Mouse (Mus musculus): Measurements from ENCODE around the gene Acbd3.
A peak's percentile ranks its signal among the peaks of the same experiment; 100 is the strongest.

The Acbd3 gene

DNA sequence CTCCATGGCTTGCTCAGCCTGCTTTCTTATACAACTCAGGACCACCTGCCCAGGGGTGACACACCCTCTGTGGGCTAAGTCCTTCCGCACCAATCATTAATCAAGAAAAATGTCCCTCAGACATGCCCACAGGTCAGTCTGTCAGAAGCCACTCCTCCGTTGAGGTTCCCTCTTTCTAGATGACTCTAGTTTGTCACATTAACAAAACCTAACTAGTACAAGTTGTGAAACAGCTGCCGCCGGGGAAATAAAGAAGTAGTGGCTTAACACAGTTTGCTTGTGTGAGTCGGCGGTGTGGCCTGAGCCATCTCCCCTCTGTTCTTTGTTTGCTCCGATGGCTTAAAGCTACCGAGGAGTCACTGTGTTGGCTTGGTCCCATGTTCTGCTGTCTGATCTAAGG lies 36.8 kb downstream of the Acbd3 start:
- DNase-seq: no peak

DNA sequence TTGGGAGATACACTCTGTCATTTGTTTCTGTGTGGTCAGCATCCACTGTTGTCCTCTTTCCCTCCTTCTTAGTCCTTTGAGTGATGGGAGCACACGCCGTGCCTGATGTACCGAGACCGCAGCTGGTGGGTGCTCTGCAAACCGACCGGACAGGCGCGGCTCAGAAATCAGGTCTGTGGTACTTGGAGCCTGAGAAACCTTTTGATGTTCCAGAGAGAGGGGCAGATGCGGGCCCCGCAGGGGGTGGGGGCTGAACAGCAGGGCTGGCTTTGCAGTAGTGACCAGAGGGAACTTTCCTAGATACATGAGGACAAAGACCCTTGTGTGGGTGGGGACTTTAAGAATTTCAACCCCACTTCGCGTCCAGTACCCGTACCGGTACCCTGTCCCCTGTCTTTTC lies 37.5 kb downstream of the Acbd3 start:
- DNase-seq: no peak

DNA sequence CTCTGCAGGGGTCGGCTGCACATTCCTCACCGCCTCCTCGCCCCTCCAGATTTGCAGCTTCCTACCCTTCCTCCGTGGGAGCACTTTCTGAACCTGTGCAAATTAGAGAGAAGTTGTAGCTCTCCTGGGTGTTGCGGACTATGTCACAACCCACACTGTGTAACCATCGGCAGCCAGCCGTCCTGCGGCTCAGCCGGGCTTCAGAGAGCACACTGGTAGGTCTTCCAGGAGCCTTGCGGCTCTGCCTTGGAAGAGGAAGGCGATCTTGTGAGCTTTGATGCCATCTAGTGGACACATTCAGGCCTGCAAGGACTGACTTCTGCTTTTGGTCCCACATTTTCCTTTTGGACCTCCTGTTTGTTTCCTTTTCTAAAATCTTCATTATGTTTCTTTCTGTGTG lies 38.0 kb downstream of the Acbd3 start:
- DNase-seq: peak; percentile 77

DNA sequence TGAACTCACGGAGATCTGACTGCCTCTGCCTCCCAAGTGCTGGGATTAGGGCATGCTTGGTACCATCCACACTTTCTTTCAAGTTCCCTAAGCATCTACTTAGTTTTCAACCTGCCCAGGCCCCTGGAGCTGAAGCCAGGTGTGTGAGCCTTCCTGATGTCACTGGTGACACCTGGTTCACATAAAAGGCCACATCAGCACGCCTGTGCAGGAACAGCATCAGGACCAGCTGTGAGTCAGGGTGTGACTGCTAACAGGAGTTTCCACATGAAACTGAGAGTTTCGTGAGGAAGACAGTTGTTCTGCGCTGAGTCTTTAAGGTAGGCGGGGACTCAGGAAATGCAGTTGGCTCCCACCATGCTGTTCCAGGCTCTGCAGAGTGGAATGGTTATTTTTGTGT lies 39.5 kb downstream of the Acbd3 start:
- DNase-seq: no peak

DNA sequence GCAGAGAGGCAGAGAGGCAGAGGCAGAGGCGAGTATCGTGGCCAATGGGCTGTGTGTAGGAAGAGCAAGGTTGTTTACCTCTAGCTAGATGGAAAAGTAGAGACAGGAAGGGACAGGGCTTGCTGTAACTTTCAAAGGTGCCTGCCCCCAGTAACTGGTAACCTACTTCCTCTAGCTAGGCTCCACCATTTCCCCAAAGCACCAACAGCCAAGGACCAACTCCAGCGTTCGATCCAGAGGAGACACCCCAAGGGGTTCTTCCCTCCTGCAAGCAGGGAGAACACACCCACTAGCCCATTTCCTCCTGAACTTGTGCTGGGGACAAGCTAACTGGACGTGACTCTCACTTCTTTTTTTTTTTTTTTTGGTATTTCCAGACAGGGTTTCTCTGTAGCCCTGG lies 40.7 kb downstream of the Acbd3 start:
- DNase-seq: no peak

DNA sequence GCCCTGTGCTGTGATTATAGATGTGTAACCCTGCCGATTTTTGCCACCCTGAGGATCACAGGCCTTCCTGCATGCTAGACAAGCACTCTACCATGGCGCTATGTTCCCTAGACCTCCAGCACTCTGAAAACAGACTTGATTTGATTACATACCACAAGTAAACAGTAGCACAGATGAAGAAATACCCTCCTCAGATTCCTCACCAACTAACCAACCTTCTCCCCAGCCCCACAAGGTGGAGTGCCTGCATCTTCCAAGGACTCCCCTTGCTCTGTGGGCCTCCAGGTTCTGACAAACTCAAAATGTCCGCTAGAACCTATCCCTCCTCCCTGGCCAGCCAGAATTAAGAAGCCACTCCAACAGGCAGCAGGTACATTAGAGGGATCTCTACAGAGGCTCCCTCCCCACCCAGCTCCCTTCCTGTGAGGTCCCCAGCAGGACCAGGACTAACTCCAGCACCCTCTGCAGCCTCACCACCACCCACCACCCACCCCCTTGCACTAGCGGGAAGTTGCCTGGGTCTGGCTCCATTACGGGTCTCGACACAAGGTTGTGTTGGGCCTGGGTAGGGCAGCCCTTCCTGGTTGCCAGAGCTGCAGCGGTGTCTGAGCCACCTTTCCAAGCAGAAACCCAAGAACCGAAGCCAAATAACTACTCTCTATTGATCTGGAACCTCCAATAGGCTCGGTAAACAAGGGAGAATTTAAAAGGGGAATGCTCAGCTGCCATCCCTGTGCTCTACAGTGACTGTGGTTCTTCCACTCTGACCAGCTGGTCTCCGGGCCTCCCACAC lies 41.9 kb downstream of the Acbd3 start:
- no peak for DNase-seq

DNA sequence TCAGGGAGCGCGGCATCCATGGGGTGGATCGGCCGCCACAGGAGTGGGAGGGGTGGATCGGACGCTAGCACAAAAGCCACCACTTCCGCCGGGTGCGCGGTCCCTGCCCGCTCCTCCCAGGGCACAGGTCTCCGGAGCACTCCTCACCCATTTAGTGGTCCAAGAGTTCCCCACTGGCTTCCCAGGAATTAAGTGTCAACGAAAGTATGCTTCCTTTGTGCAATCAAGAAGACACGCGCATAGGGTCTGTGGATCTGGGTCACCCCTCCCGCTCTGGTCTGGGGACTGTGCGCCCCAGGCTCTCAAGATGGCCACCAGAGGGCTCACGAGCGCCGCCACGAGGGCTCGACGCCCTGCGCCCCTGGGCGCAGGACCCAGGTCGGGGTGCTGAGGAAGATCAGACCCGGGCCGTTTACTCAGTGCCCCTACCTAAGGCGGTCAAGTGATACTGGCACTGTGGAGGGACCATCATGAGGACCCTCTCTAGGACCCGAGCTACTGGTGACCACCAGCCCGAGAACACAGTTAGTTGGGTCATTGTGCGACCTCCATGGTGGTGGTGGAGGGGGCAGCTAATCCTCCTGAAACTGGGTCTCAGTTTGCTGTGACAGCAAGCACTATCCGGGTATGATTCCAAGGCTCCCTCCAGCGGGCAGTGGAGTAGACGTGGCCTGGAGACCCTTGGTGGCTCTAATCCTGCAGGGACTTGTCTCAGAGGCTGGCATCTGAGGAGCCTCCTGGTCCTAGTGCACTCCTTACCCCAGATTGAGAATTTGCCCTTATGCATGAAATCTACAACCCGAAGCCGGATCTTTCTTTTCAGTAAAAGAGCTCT lies 42.7 kb downstream of the Acbd3 start:
- DNase-seq: peak; percentile 63

DNA sequence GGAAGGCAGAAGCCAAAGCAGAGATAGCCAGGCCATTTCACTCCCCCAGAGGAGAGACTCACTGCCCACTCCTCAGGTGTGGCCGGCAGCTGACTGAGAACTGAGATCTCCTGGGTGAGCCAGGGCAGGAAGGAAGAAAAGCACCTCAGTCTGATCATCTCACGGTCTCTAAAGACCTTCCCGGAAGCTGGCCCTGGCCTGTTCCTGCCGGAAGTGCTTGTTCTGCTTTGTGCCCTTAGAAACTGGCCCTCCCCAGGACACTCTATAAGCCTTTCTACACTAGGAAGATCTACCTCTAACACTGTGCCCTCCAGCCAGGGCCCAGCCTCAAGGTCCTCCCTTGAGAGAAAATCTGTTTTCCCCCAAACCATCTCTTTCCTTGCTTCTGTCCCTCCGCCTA lies 45.5 kb downstream of the Acbd3 start:
- DNase-seq: no peak

DNA sequence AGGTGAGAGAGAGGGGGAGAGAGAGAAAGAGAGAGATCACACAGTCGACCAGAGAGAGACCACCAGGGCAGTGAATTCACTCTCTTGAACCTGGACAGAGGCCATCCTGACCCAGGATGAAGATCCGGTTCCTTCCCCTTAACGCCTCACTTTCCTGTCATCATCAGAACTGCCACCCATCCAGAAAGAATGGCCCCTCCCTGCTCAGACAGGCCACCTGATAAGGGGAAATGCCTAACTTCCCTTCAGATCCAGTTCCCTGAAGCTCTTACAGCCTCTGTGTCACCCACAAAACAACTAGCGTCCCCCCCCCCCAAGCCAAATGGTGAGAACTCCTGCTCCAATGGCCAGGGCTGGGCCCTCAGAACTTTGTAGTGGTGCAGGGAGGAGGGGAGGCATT lies 45.9 kb downstream of the Acbd3 start:
- DNase-seq: no peak

DNA sequence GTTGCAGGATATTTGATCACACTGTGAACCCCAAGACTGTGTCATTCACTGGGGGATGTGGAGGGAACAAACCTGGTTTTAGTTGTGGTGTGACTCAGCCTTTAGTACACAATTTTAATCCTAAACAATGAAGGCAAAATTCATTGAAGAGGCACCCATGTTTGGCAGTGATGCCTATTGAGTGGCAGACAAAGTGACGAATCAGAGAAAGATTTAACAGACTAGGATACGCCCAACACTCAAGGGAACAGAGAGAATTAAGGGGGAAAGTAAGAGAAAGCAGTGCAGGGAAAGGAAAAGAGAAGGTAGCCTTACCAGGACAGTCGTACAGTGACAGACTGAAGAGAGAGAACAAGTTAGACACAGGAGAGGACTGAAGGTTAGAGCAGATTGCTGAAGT lies 46.4 kb downstream of the Acbd3 start:
- DNase-seq: no peak

DNA sequence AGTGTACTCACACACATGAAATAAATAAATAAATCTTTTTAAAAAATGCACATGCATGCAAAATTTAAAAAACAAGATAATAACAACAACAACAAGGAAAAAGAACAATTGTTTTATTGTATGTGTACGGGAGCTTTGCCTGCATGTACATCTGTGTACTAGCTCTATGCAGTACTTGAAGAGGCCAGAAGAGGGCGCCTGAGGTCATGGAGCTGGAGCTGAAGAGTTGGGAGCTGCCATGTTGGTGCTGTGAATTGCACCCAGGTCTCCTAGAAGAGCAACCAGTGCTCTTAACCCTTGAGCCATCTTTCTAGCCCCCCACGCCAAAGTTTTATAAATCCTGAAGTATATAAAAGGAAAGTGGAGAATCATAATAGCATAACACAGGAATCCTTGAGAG lies 48.8 kb downstream of the Acbd3 start:
- DNase-seq: no peak

DNA sequence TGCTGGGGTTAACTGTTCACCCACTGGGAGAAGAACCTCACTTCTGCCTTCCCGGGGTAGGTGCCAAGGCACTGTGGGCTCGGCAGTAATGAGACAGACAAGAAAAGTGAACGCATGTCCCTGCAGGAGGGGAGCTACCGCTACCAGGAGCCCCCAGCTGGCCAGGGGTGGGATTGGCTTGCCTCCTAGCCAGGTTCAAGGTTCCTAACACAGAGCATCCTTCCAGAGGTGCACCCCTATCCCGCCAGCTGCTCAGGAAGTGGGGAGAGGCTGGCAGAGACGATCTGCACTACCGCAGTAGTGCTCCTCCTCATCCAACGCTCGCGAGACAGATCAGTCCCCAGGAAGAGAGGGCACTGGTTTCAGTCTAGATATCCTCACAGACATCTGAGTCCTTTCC lies 49.5 kb downstream of the Acbd3 start:
- no peak for DNase-seq

DNA sequence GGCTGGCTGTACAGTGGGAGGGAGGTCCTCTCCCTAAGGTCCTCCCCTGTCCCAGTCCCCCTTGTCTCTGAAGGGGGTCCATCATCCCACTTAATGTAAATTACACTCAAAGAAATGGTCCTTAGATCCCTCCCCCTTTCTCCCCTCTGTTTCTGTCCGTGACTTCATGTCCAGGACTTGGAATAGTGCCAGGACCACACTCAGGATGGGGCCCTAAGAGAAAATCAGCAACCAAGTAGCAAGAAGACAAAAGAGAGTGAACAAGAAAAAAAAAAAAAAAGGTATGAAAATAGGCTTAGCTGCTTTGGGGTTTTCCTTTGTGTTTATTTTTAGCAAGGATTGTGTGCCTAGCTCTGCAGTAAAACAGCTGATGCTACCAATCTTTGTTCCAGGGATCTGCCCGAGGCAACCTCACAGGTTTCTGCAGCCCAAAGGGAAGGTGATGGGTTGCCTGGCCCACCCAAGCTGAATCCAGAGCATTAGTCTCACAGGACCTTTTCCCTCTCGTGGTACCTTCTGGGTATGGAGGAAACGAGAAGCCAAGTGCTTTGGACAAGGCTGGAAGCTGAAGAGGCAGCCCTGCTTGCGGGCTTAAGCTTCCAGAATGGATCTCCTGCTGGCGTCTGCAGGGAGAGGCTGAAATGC lies 50.1 kb downstream of the Acbd3 start:
- no peak for DNase-seq

DNA sequence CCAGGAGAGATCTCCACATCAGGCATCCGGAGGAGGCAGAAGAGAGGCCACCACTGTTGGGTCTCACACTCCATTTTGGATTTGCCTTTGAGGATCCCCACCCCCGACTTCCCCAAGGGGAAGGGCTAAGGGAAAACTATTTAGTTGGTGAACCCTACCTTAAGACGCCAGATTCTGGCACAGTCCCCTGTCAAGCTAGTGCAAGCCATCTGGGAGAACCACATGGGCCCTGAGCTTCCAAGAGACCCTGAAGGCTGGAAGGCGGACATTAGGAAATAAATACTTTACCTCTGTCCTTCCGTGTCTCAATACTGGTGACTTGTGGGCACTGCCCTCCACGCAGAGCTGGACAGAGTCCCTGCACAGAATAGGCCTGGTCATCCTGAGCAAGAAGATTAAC lies 50.7 kb downstream of the Acbd3 start:
- DNase-seq: no peak

DNA sequence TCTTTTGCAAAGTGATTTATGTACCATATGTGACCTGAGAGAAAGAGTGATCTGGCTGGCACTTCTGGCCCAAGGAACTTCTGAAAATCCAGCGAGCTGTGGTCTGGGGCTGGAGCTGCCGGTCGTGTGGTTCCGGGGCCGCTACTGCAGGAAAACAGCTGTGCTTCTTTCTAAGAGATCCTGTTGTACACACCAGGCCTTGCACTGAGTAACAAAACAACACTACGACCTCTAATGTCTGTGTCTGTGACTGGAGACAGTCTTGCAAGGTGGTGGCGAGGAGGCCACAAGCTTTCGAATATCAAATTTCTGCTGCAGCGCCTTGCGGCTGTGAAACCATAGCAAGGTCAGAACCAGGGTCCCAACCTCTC lies 51.4 kb downstream of the Acbd3 start:
- DNase-seq: no peak

DNA sequence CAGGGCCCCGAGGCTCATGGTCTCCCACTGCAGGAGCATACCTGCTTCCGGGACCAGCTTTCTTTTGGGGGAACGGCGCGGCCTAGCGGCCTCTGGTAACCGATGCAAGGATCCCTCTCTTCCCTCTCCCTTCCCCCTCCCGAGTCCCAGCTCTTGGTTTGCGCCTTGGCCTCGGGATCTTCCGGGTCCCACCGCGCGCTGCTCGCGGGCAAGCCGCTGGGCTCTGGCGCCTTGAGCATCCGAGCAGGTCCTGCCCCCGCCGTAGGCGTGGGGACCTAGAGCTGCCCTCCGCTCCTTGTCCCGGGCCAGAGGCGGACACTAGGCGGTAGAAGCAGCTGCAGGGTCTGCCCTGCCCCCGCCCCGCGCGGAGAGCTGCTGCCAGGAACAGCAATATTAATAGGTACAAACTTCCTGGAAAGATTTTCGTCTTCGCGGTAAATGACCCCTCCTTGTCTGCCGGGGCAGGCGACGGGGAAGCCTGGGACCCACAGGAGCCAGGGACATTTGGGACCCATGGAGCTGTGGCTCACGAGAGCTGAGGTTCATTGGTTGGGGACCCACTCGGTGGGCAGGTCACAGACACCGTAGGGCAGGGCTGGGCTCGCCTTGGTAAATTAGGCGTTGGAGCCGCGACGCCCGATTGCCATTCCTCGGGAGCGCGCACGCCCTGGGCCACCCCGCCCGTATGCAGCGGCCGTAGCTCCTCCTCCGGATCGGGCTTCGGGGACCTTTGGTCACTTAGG lies 52.0 kb downstream of the Acbd3 start:
- DNase-seq: peak; percentile 78

DNA sequence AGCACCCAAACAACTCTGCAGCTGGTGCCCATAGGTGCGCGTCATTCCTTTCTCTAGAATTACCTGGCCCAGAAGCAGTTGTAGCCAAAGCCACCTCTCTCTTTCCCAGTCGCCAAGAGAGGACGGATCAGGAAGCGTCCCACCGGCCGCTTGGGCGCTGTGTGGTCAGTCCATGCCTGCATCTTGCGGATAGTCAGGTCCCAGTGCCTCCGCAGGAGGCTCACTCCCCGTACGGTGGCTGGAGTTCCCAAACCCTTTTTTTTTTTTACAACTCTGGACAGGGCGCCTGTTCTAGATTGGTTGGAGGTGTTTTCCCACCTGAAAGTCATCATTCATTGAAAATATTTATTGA lies 52.5 kb downstream of the Acbd3 start:
- DNase-seq: no peak

DNA sequence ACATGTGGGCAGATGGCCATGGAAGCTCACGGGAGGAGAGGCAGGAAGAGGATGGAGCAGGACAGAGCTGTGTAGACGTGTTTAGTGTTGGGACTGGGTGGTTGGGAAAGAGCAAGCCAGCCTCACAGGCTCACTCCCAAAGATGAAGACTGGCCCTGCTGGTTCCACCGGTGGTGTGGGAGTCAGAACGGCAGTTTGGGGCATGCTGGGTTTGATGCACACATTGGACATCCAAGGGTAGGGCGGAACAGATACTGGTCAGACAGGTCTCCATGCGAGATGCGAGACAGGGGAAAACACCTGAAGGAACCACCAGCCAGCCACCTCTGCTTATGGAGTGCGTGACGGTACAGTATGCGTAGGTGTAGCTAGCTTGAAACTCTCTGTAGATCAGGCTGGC lies 53.1 kb downstream of the Acbd3 start:
- no peak for DNase-seq

DNA sequence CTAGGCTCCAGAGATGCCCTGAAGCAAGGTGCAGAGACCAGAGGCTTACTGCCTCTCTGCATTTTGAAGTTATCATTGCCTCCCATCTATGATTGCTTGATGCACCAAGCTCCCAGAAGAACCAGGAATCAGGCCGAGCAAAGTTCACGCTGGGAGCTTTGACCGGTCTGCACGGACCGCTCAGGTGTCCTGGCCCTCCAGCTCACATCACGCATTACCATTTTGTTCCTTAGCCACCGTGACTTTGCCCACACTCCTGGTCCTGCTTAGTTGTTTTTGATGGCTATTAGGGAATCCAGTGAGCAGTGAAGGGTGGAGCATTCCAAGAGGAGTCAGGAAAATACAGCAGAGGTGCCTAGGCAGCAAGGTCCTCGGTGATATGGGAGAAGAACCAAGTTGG lies 54.4 kb downstream of the Acbd3 start:
- DNase-seq: no peak

DNA sequence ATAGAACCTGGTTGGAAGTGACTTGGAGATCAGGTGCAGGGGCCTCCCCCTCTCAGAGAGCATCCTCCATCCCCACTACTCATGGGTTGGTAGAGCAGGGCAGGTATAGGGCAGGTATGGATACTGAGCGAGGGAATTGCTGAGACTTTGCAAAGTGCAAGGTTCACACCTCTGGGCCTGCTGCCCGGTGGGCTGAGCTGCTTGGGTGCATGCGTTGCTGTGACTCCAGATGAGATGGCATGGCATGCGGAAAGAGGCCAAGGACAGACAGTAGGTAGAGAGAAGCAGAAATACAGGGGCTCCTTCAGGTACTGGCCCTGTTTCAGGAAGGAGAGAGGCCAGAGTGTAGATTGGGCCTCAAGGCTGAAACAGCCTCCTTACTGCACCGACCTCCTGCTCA lies 55.4 kb downstream of the Acbd3 start:
- no peak for DNase-seq

DNA sequence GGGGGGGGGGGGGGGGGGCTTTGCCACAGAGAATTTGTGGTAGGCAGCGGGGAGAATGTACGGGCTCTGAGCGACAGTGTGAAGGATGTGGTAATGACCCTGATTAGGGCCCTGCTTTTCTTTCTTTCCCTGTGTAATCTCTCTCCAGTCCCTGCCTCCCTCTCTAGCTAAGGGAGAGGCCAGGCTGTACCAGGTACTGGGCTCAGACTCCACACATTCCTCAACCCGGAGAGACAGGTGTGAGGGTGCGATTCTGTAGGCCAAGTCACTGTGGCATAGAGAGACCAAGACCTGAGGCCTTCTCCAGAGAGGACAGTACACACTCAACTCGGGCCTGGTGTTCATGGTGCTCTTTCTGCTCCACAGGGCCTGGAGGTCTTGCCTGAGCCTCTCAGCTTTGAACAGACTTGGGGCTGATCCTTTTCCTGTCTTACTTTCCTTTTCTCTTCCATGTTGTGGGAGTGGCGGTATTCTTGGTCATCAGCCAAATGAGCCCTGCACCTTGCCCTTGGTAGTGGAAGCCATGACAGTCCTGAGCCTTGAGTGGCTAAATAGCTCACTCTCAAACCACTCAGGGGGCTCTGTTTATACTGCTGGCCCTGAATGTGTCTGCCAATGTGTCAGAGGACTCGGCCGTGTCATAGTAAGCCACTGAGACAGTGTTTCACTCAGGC lies 57.2 kb downstream of the Acbd3 start:
- no peak for DNase-seq

DNA sequence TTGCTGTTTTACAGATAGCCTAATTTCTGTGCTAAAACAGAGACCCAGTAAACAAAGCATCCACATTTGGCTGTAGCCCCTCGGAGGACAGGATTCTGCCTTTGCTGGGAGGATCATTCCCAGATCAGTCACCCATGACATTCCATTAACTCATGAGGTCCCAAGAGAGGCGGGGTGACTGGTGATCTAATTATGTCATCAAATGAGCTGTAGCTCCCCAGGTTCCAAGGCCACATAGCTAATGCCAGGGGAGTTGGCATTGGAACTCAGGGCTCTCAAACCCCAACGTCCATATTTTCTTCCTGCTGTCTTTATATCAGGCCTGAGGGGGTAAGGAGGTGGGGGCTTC lies 57.7 kb downstream of the Acbd3 start:
- DNase-seq: no peak

All from right cerebral cortex, postnatal 25 days (tissue).